Mouse (Mus musculus) kidney, embryonic 15.5 days (tissue): ENCODE results near the gene Ttc41. TPM values are rescaled to one million over a fixed set of nuclear protein-coding genes. Genes with fewer than 3 reads are reported as not detected.
"Not testable (repeated sequence)": the region's sequence is repeated elsewhere in the genome, so short reads cannot be mapped to it uniquely, and the experiment has no call there.

Experiments used
- ATAC-seq: fragments of 200-750 bp; cut with Nextera tagmentation; replicated peaks from 2 replicates; pipeline ENCODE4 v1.8.0; 2017; ENCODE audit warnings: moderate TSS enrichment; ENCODE audit not compliant: low FRiP score
- H3K27ac ChIP-seq: fragments of 300-500 bp; sonication (generic); 2 replicates; pipeline ENCODE4 v1.5.1; 2015; ENCODE audit warnings: mild to moderate bottlenecking, inconsistent platforms
- H3K27me3 ChIP-seq: fragments of 300-500 bp; sonication (generic); 2 replicates; pipeline ENCODE4 v1.6.1; 2015; ENCODE audit warnings: inconsistent platforms
- H3K36me3 ChIP-seq: fragments of 300-500 bp; sonication (generic); 2 replicates; pipeline ENCODE4 v1.6.1; 2015; ENCODE audit warnings: inconsistent platforms
- H3K4me1 ChIP-seq: fragments of 300-500 bp; sonication (generic); 2 replicates; pipeline ENCODE4 v1.6.1; 2015; ENCODE audit warnings: inconsistent platforms
- H3K4me2 ChIP-seq: fragments of 300-500 bp; sonication (generic); 2 replicates; pipeline ENCODE4 v1.6.1; 2015; ENCODE audit warnings: moderate library complexity, mild to moderate bottlenecking, inconsistent platforms
- H3K4me3 ChIP-seq: fragments of 300-500 bp; sonication (generic); replicated peaks from 2 replicates; pipeline ENCODE4 v1.5.1; 2015; ENCODE audit warnings: mild to moderate bottlenecking, inconsistent platforms
- H3K9ac ChIP-seq: fragments of 300-500 bp; sonication (generic); 2 replicates; pipeline ENCODE4 v1.6.1; 2015; ENCODE audit warnings: mild to moderate bottlenecking, inconsistent platforms
- H3K9me3 ChIP-seq: fragments of 300-500 bp; sonication (generic); replicated peaks from 2 replicates; pipeline ENCODE4 v1.6.1; 2016; ENCODE audit warnings: inconsistent platforms
- WGBS: fragments of 180-500 bp; shearing (Covaris S2); methylation state at CpG from one replicate; pipeline ENCODE4 v1.1.7; 2015; ENCODE audit warnings: mixed read lengths; 5-methylcytosine and 5-hydroxymethylcytosine counted together
- polyA plus RNA-seq: library from polyadenylated mRNA; unstranded; fragments of >200 nt; fragmentation: Nextera tagmentation; extraction: Ambion mirVana; gene quantifications from 2 replicates; pipeline ENCODE4 v1.2.1, GENCODE M21; 2015

Ttc41 gene
- 1.4 and 1.6 TPM in 2 replicates for polyA plus RNA-seq

DNA sequence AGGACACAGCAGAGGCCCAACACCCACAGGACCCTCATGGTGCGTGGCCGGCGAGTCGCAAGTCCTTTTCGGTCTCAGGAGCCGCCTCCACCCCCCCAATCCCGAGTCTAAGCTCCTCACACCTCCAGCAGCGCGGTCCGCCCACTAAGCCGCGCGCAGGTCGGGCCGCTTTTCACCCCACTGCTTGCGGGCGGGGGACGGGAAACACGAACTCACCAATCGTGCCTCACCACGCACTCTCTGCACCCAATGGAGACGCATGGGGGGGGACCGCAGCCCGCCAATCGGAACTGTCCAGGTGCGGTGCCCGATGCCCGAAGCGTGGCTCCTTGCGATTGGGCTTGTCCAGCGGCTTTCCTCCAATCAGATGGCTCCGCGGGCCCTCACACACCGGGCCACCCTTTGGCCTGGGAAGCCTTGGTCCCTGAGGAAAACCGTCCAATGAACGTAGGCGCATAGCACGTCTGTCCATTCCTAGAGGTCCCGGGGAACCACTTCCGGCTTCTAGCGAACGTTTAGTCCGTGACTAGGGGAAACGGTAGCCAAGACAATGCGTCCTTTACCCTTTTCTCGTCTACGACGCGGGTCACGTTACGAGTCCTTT, at the start of gene Ttc41, which contains the start of gene Hsp90b1:
Gene Ttc41 (plus strand): TSS at position 494 of the 604 bp plus-strand sequence.
Gene Hsp90b1 (minus strand): TSS at position 192 of the 604 bp plus-strand sequence.
- Histone ChIP-seq H3K4me2 (peak within 1 kb of the TSS; percentile 78), H3K27ac (peak within 1 kb of the TSS; percentile 98), H3K9ac (peak within 1 kb of the TSS; percentile 80), H3K9me3 (no peaks in the 10 kb centered on the region), H3K36me3 (peaks cover 34% of the 10 kb centered on the region), H3K4me3 (peak within 1 kb of the TSS; percentile 80), H3K4me1 (peaks cover 46% of the 10 kb centered on the region), H3K27me3 (no peaks in the 10 kb centered on the region)
- peak; percentile 98 for ATAC-seq
- WGBS, result under 1% methylated on average over 51 of the region's 51 CpGs

DNA sequence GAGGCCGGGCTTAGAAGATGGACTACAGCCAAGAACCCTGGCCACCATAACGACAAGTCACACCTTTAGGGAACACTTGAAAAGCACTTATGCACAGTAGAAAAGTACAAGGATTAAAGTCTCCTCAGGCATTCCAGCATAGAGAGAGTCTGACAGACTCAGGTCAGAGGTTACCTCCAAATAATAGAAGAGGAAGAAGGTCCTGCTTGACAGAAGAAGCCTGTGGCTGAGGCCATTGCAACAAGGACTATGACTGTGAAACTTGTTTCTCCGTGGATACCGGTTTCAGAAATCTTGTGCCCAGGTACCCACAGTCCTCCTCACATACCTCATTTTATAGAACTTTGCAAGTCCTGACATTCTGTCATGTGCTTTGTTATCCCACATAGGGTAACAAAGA, 35.1 kb upstream of the Ttc41 start:
- not testable (repeated sequence) for ATAC-seq, H3K4me2 ChIP-seq, H3K9me3 ChIP-seq, H3K27me3 ChIP-seq, H3K9ac ChIP-seq, H3K27ac ChIP-seq, H3K4me3 ChIP-seq, H3K36me3 ChIP-seq, H3K4me1 ChIP-seq
- 83% methylated on average over 4 of the region's 4 CpGs for WGBS

- not testable (repeated sequence) for H3K4me1 ChIP-seq, H3K27me3 ChIP-seq, H3K9me3 ChIP-seq, H3K36me3 ChIP-seq, H3K9ac ChIP-seq
- peak; percentile 43; the same call in 1 of the 2 replicates for ATAC-seq
- peak overlapping the region; percentile 84 for H3K27ac ChIP-seq
- peak overlapping the region; percentile 72 for H3K4me3 ChIP-seq
- peak overlapping the region; percentile 82 for H3K4me2 ChIP-seq
- 31% methylated on average over 2 of the region's 2 CpGs for WGBS
Observed at GRCm38 (mm10) chr10:86684797-86685178, 20.8 kb upstream of the Ttc41 start.

DNA sequence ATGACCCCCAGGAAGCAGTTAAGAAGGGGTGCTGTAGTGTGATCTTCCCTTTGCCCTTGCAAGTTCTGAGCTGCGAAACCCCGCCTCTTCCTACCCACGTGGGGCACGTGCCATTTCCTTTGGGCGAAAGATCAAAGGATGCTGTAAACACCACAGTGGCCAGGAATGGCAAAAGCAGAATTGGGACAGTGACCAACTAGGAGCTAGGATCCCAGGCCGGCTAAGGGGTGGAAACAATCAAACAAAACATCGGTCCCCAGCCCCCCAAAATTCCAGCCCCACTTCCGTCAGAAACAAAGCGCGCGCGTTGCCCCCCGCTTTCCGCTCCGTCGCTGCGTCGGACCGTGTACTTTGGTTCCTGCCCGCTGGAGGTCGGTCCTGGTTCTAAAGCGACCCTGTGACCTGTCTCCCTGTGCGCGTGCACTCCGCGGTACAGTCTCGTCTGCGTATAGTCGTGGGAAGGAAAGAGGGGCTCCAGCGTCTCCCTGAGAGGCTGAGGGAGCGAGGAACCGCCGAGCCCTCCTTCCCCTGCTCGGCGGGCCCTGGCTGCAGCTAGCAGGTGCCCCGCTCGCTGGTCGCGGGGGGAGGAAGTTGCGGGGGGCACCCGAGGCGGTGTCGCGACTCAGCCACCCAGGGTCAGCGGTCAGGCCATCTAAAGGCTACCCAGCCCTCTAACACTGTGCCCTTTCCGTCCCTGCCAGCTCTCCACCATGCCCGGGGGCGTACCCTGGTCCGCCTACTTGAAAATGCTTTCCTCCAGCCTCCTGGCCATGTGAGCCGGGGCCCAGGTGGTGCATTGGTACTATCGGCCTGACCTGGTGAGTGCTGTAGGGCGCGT, 20.2 kb upstream of the Ttc41 start:
- WGBS, result under 1% methylated on average over 49 of the region's 53 CpGs
- H3K27ac ChIP-seq, result peak overlapping the region; percentile 84
- not testable (repeated sequence) for H3K4me1 ChIP-seq, H3K27me3 ChIP-seq, H3K36me3 ChIP-seq, H3K9me3 ChIP-seq
- H3K9ac ChIP-seq, result peak overlapping the region; percentile 78
- ATAC-seq, result peak; percentile 92
- peak overlapping the region; percentile 72 for H3K4me3 ChIP-seq
- peak overlapping the region; percentile 82 for H3K4me2 ChIP-seq

DNA sequence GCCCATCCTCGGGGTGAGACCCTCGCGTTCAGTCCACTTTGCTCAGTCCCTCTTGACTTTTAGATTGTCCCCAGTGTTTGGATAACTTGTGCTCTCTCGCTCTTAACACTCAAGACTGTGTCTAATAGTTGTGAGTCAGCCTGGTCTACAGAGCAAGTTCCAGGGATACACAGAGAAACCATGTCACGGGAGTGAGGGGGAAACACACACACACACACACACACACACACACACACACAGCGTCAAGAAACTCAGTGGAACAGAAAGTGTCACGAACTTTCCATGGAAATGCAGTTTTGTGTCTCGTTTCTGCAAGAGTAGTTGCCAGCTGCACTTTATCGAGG, 19.6 kb upstream of the Ttc41 start:
- not testable (repeated sequence) for H3K4me1 ChIP-seq, H3K27me3 ChIP-seq, H3K9me3 ChIP-seq, ATAC-seq, H3K27ac ChIP-seq
- peaks cover 14% of the 10 kb centered on the region for H3K36me3 ChIP-seq
- H3K9ac ChIP-seq, result peak overlapping the region; percentile 78; the same call in 1 of the 2 replicates
- peak overlapping the region; percentile 82 for H3K4me2 ChIP-seq
- 17% methylated on average over 9 of the region's 9 CpGs for WGBS
- peak overlapping the region; percentile 72 for H3K4me3 ChIP-seq

DNA sequence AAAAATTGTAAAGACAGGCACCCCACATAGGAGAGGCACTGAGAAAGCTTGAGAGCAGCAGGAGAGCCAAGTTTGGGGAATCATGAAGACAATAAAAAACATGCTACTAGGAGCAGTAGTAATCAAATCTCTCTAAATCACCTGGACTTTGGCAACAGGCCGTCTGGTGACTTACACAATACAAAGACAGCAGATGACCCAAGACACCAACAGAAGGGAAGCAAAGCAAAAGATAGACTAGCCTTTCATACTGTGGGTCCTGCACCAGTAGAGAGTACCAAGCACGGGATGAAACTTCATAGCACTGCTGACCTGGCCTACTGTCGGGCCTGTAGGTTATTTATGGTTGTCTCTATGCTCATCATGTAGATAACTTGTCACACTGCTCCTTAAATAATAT, 5.4 kb upstream of the Ttc41 start:
- no peak for ATAC-seq
- Histone ChIP-seq H3K9ac (no peak overlapping the region), H3K27ac (no peak overlapping the region), H3K9me3 (no peaks in the 10 kb centered on the region), H3K36me3 (peaks cover 78% of the 10 kb centered on the region), H3K27me3 (no peaks in the 10 kb centered on the region), H3K4me2 (peak overlapping the region; percentile 37), H3K4me1 (peaks cover 45% of the 10 kb centered on the region), H3K4me3 (0 out of 2 replicates have a peak overlapping the region, but pooled peaks have one; percentile 7)
- WGBS, result 42% methylated on average over 3 of the region's 3 CpGs

- Histone ChIP-seq H3K4me2 (peak overlapping the region; percentile 37), H3K27ac (no peak overlapping the region), H3K9me3 (no peaks in the 10 kb centered on the region), H3K36me3 (peaks cover 71% of the 10 kb centered on the region), H3K9ac (0 out of 2 replicates have a peak overlapping the region, but pooled peaks have one; percentile 14), H3K27me3 (no peaks in the 10 kb centered on the region), H3K4me3 (peak overlapping the region; percentile 7; the same call in 1 of the 2 replicates), H3K4me1 (peaks cover 45% of the 10 kb centered on the region)
- WGBS, result 52% methylated on average over 3 of the region's 3 CpGs
- no peak for ATAC-seq
Observed at GRCm38 (mm10) chr10:86700973-86701372, 4.6 kb upstream of the Ttc41 start.

- Histone ChIP-seq H3K27ac (no peak overlapping the region), H3K4me3 (peak overlapping the region; percentile 80), H3K4me2 (peak overlapping the region; percentile 78), H3K27me3 (no peaks in the 10 kb centered on the region), H3K4me1 (peaks cover 55% of the 10 kb centered on the region), H3K36me3 (peaks cover 63% of the 10 kb centered on the region), H3K9me3 (no peaks in the 10 kb centered on the region), H3K9ac (no peak overlapping the region; the same call in 1 of the 2 replicates)
- 41% methylated on average over 4 of the region's 4 CpGs for WGBS
- ATAC-seq, result no peak
Observed at GRCm38 (mm10) chr10:86702312-86702920, 3.2 kb upstream of the Ttc41 start.

- Histone ChIP-seq H3K9me3 (no peaks in the 10 kb centered on the region), H3K27me3 (no peaks in the 10 kb centered on the region), H3K4me3 (peak overlapping the region; percentile 80), H3K4me1 (peaks cover 55% of the 10 kb centered on the region), H3K36me3 (peaks cover 54% of the 10 kb centered on the region), H3K4me2 (peak overlapping the region; percentile 78), H3K27ac (no peak overlapping the region), H3K9ac (peak overlapping the region; percentile 80)
- ATAC-seq, result no peak
- 64% methylated on average over 4 of the region's 4 CpGs for WGBS
Observed at GRCm38 (mm10) chr10:86703375-86703774, 2.2 kb upstream of the Ttc41 start.

DNA sequence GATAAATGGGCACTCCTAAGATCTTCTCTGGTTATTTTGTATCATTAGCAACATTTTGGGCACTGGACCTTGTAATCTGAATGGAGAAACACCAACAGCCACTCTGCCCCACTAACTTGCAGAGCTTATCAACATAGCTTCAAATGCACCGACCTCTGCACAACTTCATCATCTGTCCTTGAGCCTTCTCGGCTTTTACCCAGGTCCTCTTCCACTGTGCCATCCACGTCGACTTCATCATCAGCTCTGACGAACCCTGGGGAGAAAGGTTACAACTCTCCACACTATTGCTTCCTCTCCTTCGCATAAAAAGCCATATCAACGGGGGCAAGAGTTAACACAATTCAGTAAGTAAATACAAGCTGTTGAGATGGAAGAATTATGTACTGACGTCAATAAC, 1.5 kb upstream of the Ttc41 start:
- 1% methylated on average over 8 of the region's 8 CpGs for WGBS

GRCm38 (mm10) chr10:86704589-86705191, 921 bp upstream of the Ttc41 start:
- H3K9ac ChIP-seq, result peak overlapping the region; percentile 80
- no peaks in the 10 kb centered on the region for H3K27me3 ChIP-seq
- H3K36me3 ChIP-seq, result peaks cover 41% of the 10 kb centered on the region
- H3K27ac ChIP-seq, result peak overlapping the region; percentile 88
- peaks cover 49% of the 10 kb centered on the region for H3K4me1 ChIP-seq
- peak overlapping the region; percentile 78 for H3K4me2 ChIP-seq
- WGBS, result under 1% methylated on average over 33 of the region's 33 CpGs
- no peaks in the 10 kb centered on the region for H3K9me3 ChIP-seq
- peak overlapping the region; percentile 80 for H3K4me3 ChIP-seq
- ATAC-seq, result peak; percentile 4; the same call in 1 of the 2 replicates

More for the DNA sequence above, 1.5 kb upstream of the Ttc41 start:
- ATAC-seq, result no peak
- Histone ChIP-seq H3K4me2 (peak overlapping the region; percentile 78), H3K4me1 (peaks cover 54% of the 10 kb centered on the region), H3K27ac (peak overlapping the region; percentile 88; the same call in 1 of the 2 replicates), H3K9ac (peak overlapping the region; percentile 80), H3K27me3 (no peaks in the 10 kb centered on the region), H3K36me3 (peaks cover 47% of the 10 kb centered on the region), H3K4me3 (peak overlapping the region; percentile 80), H3K9me3 (no peaks in the 10 kb centered on the region)
